Mouse (Mus musculus): Measurements from ENCODE around the gene BC035947. TPM values are rescaled to one million over a fixed set of nuclear protein-coding genes. Genes with fewer than 3 reads are reported as not detected.

The BC035947 gene
- polyA plus RNA-seq, 1 experiment from 2014 or later = not detected

GRCm38 (mm10) chr1:78454659-78455058 is 57.3 kb downstream of the BC035947 start:
- H3K36me3 ChIP-seq (ENCODE audit: inconsistent target) = peaks cover 87% of the 10 kb centered on the region
- no peak overlapping the region for H3K27ac ChIP-seq
- H3K79me2 ChIP-seq (ENCODE audit: inconsistent target) = no peaks in the 10 kb centered on the region
- WGBS (ENCODE audit: missing documents) = 62% methylated on average over 7 of the region's 7 CpGs
- H3K4me3 ChIP-seq (ENCODE audit: inconsistent target) = no peak overlapping the region

- H3K4me3 ChIP-seq (ENCODE audit: inconsistent target) = no peak overlapping the region
- 95% methylated on average over 8 of the region's 8 CpGs for WGBS (ENCODE audit: missing documents)
- no peak overlapping the region for H3K27ac ChIP-seq
- no peaks in the 10 kb centered on the region for H3K79me2 ChIP-seq (ENCODE audit: inconsistent target)
- peaks cover 87% of the 10 kb centered on the region for H3K36me3 ChIP-seq (ENCODE audit: inconsistent target)
These were observed 58.1 kb downstream of the BC035947 start for GRCm38 (mm10) chr1:78453886-78454285.

GRCm38 (mm10) chr1:78452544-78452943 is 59.4 kb downstream of the BC035947 start:
- H3K4me3 ChIP-seq (ENCODE audit: inconsistent target) = no peak overlapping the region
- H3K27ac ChIP-seq = no peak overlapping the region
- 96% methylated on average over 6 of the region's 6 CpGs for WGBS (ENCODE audit: missing documents)
- peaks cover 81% of the 10 kb centered on the region for H3K36me3 ChIP-seq (ENCODE audit: inconsistent target)
- H3K79me2 ChIP-seq (ENCODE audit: inconsistent target) = no peaks in the 10 kb centered on the region

- no peaks in the 10 kb centered on the region for H3K79me2 ChIP-seq (ENCODE audit: inconsistent target)
- peaks cover 77% of the 10 kb centered on the region for H3K36me3 ChIP-seq (ENCODE audit: inconsistent target)
- no peak overlapping the region for H3K4me3 ChIP-seq (ENCODE audit: inconsistent target)
- WGBS (ENCODE audit: missing documents) = 94% methylated on average over 12 of the region's 12 CpGs
- no peak overlapping the region for H3K27ac ChIP-seq
These were observed 60.7 kb downstream of the BC035947 start for GRCm38 (mm10) chr1:78451070-78451854.

GRCm38 (mm10) chr1:78448091-78448490 is 63.9 kb downstream of the BC035947 start:
- H3K79me2 ChIP-seq (ENCODE audit: inconsistent target) = no peaks in the 10 kb centered on the region
- no peak overlapping the region for H3K27ac ChIP-seq
- no peak overlapping the region for H3K4me3 ChIP-seq (ENCODE audit: inconsistent target)
- H3K36me3 ChIP-seq (ENCODE audit: inconsistent target) = peaks cover 75% of the 10 kb centered on the region
- WGBS (ENCODE audit: missing documents) = 90% methylated on average over 1 of the region's 1 CpGs

Other genes with a start within 250 kb of the BC035947 start
- gene Sgpp2, start 201.8 kb downstream of the BC035947 start, polyA plus RNA-seq (2018) = not detected in 3 replicates
- gene Farsb, start 23.3 kb downstream of the BC035947 start, polyA plus RNA-seq (2018) = 50.9 to 101 TPM (median 89.1 TPM) in 3 replicates
- gene Mogat1, start 1.2 kb downstream of the BC035947 start, polyA plus RNA-seq (2018) = not detected in 3 replicates
- gene Acsl3, start 145.7 kb upstream of the BC035947 start, polyA plus RNA-seq (2018) = 18.9 to 64.8 TPM (median 22.2 TPM) in 3 replicates
- gene Utp14b, start 145.9 kb upstream of the BC035947 start, polyA plus RNA-seq (2018) = 3.4 to 6.5 TPM (median 5.8 TPM) in 3 replicates

Data from macrophage (primary cell).